Mouse (Mus musculus) effector memory CD4-positive, alpha-beta T cell, adult 7 months (primary cell): ENCODE data around the gene Irak3. TPM values are rescaled to one million over a fixed set of nuclear protein-coding genes. Genes with fewer than 3 reads are reported as not detected.

Experiments used
- polyA plus RNA-seq: library from polyadenylated mRNA; unstranded; fragments of 100-300 nt; shearing (Covaris generic); gene quantifications from one replicate; pipeline ENCODE4 v1.2.1, GENCODE M21; 2017

The Irak3 gene
- polyA plus RNA-seq = 9.9 TPM

DNA sequence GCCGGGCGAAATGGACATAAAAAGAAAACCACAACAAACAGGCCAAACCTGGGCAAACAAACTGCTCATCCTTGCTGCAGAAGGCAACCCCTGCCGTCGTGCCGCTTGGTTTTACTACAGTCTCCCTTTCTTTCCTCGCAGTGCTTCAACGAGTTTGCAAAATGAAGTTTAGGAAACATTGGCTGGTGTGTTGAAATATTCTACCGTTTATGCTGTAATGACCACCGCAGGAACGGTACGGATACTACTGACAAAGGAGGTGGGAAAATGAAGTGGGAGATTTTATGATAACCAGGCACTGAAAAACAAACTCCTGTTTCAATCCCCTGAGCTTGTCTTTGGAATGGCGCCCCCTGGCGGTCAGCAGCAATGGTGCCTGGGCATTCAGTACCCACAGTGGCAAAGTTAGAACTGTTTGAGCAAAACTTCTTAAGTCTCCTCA lies at the start of gene Irak3:
Gene Irak3 (minus strand): TSS at position 170 of the 442 bp plus-strand sequence.

DNA sequence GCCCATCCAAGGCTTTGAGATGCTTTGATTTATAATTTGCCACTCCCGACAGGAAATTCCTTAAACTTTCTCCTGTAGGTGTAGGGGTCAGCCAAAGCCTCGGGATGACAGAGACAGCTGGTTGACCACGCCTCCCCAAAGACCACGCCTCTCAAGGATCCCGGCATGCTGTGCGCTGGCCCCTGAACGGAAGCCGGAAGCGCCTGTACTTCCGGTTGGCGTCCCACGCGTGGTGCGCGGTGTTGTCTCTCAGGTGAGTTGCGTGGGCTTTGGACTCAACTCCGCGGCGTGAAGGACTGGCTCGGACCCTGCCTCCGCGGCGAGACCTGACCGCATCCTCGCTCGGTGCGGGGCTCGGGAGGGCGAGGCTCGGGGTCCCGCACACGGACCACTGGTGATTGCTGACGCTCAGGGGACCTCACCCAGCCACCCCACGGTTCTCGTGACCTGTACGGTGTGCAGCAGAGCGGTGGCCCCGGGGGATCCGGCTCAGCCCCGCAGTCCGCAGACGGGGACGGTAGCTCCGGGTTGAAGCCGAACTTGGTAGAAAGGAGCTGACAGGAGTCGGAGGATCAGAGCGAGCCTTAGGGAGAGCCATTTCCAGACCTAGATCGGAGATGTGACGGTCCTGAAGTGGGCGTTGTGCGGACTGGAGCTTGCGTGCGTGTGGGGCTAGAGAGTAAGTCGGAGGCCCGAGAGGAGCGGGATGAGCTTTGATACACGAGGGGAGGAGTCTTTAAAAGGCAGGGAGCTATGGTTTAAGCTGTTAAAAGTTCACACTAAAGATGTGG lies 25.1 kb upstream of the Irak3 start, which contains the start of gene Llph:
Gene Llph (plus strand): TSS at position 200 of the 791 bp plus-strand sequence.

DNA sequence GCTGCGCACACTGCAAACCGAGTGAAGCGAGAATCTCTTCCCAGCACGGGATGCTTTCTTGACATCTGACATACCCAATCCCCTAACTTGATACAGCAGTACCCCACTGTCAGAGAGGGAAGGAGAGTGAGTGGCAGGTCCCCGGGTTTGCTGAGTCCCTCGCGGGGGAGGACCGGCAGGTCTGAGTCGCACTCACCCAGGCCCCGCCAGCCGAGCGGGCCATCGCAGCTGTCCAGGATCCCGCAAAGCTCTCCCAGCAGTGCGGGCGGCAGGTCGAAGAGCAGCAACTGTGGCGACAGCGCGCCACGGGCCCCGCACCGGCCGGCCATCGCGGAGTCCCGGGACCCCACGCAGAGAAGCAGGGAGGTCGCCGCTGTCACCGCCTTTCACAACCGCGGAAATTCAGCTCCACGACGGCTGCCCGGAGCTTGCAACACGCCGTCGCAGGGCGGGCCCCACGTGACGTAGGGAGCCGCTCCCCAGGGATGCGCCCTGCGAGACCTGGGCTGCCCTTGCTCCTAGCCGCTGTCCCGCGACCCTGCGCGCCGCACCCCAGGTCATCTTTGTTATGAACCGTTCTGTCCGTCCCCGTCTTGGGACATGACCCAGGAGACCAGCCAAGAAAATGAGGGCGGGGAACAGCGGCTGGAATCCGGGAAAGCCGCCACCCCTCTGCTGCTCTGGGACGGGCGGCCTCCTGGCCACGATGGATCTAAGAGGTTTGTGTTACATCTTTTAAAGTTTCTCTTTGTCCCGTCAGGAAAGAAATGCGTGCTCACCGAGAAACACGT lies 604 bp downstream of the Irak3 start, which contains the start of gene Tmbim4:
Gene Tmbim4 (plus strand): TSS at position 460 of the 791 bp plus-strand sequence.

DNA sequence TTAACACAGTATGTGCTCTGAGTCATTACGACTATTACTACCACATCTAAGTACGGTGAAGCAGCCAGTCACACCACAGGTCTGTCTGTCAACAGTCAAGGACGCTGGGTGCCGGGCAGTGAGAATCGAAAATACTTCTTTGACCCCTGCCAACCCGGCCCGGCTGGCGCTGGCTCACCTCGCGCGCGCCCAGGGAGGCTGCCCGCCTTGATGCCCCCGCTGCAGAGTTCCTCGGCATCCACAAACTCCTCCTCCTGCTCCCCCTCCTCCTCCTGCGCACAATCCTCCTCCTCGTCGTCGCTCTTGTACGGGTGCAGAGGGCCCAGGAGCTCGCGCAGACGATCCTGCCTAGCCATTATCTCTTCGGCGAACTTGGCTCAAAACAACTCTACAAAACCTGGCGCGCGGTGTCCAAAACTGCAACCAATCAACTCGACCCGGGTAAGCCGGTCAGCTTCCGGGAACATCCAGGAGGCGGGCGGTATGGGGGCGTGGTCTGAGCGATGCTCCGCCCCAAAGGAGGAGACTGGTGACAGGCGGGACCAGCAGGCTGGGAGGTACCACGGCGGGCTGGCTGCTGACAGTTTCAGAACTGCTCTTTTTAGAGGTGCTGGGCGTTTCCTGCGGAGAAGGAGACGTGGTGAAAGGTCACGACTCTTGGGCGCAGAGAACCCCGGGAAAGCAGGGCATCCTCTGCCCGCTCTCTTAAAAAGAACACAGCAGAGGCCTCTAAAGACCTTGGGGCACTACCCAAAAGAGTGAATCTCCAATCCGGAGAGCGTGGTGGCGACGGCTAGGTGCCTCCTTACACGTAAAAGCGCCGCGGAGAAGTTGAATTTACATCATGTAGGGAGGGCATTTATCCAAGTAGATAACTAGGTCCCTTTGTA lies 89.2 kb downstream of the Irak3 start, which contains the start of gene Helb:
Gene Helb (minus strand): TSS at position 481 of the 890 bp plus-strand sequence.

Other genes with a start within 250 kb of the Irak3 start
- gene Helb, start 89.1 kb downstream of the Irak3 start, polyA plus RNA-seq = 11.5 TPM
- gene Tmbim4, start 540 bp downstream of the Irak3 start, polyA plus RNA-seq = 80.2 TPM
- gene Llph, start 24.9 kb upstream of the Irak3 start, polyA plus RNA-seq = 91.1 TPM